Mouse (Mus musculus): ENCODE data around the gene Rab6b. TPM values are rescaled to one million over a fixed set of nuclear protein-coding genes. Genes with fewer than 3 reads are reported as not detected.
A peak's percentile ranks its signal among the peaks of the same experiment; 100 is the strongest.

Gene Rab6b
- polyA plus RNA-seq, 1 experiment from 2014 or later = 2.5 TPM

DNA sequence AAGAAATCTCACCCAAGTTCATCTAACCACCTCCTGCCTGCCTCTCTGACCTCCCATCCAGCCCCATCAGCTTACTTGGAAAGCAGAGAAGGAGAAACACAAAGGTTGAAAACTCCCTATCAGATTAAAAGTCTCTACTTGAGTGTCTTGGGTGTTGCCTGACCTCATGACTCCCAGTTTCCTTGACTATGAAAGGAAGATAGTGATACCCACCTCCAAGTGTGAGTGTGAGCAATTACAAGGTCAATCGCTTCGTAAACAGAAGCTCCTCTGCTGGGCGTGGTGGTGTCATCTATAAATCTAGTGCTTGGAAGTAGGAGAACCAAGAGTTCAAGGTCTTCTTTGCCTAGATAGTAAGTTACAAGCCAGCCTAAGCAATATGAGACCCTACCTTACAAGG, 31.4 kb upstream of the Rab6b start:
- 86% methylated on average over 3 of the region's 3 CpGs for WGBS

GRCm38 (mm10) chr9:103082246-103082975, 29.2 kb upstream of the Rab6b start:
- no peak overlapping the region for H3K4me3 ChIP-seq
- H3K4me2 ChIP-seq = no peak overlapping the region
- no peak for ATAC-seq (ENCODE audit: extremely low read depth, insufficient number of reproducible peaks, low FRiP score, low TSS enrichment)
- H3K9me3 ChIP-seq = no peaks in the 10 kb centered on the region
- H3K4me1 ChIP-seq = peaks cover 10% of the 10 kb centered on the region; the same call in 1 of the 2 replicates
- 53% methylated on average over 8 of the region's 8 CpGs for WGBS
- H3K27ac ChIP-seq (replicated peaks) = no peak overlapping the region
- peaks cover 4% of the 10 kb centered on the region; the same call in 1 of the 2 replicates for H3K27me3 ChIP-seq (replicated peaks)
- no peak overlapping the region for H3K9ac ChIP-seq
- no peaks in the 10 kb centered on the region; the same call in 1 of the 2 replicates for H3K36me3 ChIP-seq

More for the DNA sequence above, 31.4 kb upstream of the Rab6b start:
- 0 out of 2 replicates have a peak, but pooled peaks cover 2% of the 10 kb centered on the region for H3K9me3 ChIP-seq
- H3K4me3 ChIP-seq = no peak overlapping the region
- no peaks in the 10 kb centered on the region; the same call in 1 of the 2 replicates for H3K36me3 ChIP-seq
- H3K4me1 ChIP-seq = peaks cover 16% of the 10 kb centered on the region; the same call in 1 of the 2 replicates
- H3K27me3 ChIP-seq (replicated peaks) = peaks cover 2% of the 10 kb centered on the region; the same call in 1 of the 2 replicates
- H3K27ac ChIP-seq (replicated peaks) = no peak overlapping the region
- ATAC-seq (ENCODE audit: extremely low read depth, insufficient number of reproducible peaks, low FRiP score, low TSS enrichment) = no peak
- H3K9ac ChIP-seq = no peak overlapping the region
- no peak overlapping the region for H3K4me2 ChIP-seq

DNA sequence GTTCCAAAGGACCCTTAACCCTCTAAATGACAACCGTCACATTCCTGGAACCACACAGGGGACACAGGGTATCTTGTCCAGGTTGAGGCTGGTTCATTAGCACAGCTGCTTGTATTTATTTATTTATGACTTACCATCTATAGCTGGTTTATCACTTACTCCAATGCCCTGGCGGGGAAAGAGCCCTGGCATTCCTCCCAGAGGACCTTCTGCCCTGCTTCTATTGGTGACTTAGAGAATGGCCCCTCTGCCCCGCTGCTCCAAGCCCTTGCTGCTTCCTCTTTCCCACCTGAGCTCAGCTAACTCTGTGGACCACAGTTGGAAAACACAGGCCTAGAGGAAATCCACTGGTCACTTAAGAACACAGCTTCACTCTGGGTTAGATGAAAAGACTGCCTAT, 28.2 kb upstream of the Rab6b start:
- ATAC-seq (ENCODE audit: extremely low read depth, insufficient number of reproducible peaks, low FRiP score, low TSS enrichment) = no peak
- Histone ChIP-seq H3K27me3 (replicated peaks) (peaks cover 4% of the 10 kb centered on the region; the same call in 1 of the 2 replicates), H3K4me1 (0 out of 2 replicates have a peak, but pooled peaks cover 3% of the 10 kb centered on the region), H3K27ac (replicated peaks) (no peak overlapping the region), H3K9ac (no peak overlapping the region), H3K4me2 (no peak overlapping the region), H3K36me3 (no peaks in the 10 kb centered on the region; the same call in 1 of the 2 replicates), H3K4me3 (no peak overlapping the region), H3K9me3 (no peaks in the 10 kb centered on the region)
- 57% methylated on average over 3 of the region's 3 CpGs for WGBS

GRCm38 (mm10) chr9:103086736-103087135, 24.9 kb upstream of the Rab6b start:
- no peak overlapping the region for H3K4me2 ChIP-seq
- ATAC-seq (ENCODE audit: extremely low read depth, insufficient number of reproducible peaks, low FRiP score, low TSS enrichment) = no peak
- no peak overlapping the region for H3K27ac ChIP-seq (replicated peaks)
- H3K4me1 ChIP-seq = 0 out of 2 replicates have a peak, but pooled peaks cover 3% of the 10 kb centered on the region
- no peaks in the 10 kb centered on the region for H3K9me3 ChIP-seq
- H3K9ac ChIP-seq = no peak overlapping the region
- WGBS = 85% methylated on average over 6 of the region's 6 CpGs
- H3K36me3 ChIP-seq = no peaks in the 10 kb centered on the region
- no peak overlapping the region for H3K4me3 ChIP-seq
- H3K27me3 ChIP-seq (replicated peaks) = peaks cover 11% of the 10 kb centered on the region

DNA sequence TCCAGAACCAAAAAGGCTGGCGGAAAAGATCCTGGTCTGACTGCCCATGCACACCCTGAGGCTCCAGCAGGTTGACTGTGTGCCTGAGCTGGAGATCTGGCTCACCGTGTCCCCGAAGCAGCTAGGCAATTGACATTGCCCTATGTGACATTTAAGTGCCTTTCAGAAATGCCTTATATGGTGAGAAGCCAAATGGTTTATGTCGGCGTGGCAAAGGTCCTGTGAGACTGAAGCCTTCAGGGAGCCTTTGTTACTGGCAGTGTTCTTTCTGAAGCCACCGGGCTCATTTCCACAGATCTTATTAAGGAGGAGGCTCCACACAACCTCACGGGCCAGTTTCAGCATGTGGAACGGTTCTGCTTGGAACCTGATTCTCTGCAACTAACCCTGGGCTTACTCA, 24.3 kb upstream of the Rab6b start:
- no peak for ATAC-seq (ENCODE audit: extremely low read depth, insufficient number of reproducible peaks, low FRiP score, low TSS enrichment)
- Histone ChIP-seq H3K27ac (replicated peaks) (no peak overlapping the region), H3K9ac (no peak overlapping the region), H3K4me1 (0 out of 2 replicates have a peak, but pooled peaks cover 3% of the 10 kb centered on the region), H3K4me2 (no peak overlapping the region), H3K27me3 (replicated peaks) (peaks cover 11% of the 10 kb centered on the region), H3K9me3 (no peaks in the 10 kb centered on the region), H3K36me3 (no peaks in the 10 kb centered on the region), H3K4me3 (no peak overlapping the region)
- WGBS = 55% methylated on average over 8 of the region's 8 CpGs

DNA sequence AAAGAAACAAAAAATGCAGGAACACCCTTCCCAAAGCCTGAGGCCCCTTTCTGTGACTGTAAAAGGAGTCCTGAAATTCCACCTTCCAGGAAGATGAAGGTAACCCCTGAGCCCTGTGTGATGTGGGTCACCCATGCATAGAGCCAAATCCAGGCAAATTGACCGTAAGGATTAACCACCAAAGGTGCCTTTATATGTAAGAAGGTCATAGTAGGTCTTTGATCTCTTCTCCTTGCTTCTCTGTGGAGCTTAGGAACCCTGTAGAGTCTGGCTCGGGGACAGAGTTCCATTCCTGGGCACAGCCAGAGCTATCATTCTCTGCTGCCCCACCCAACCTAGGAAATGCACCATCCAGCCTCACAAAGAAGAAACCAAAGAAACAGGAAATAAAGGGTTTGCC, 22.9 kb upstream of the Rab6b start:
- Histone ChIP-seq H3K36me3 (no peaks in the 10 kb centered on the region), H3K4me2 (no peak overlapping the region), H3K27me3 (replicated peaks) (peaks cover 16% of the 10 kb centered on the region), H3K27ac (replicated peaks) (no peak overlapping the region), H3K9me3 (no peaks in the 10 kb centered on the region), H3K4me3 (no peak overlapping the region), H3K9ac (no peak overlapping the region), H3K4me1 (peaks cover 6% of the 10 kb centered on the region; the same call in 1 of the 2 replicates)
- ATAC-seq (ENCODE audit: extremely low read depth, insufficient number of reproducible peaks, low FRiP score, low TSS enrichment) = no peak
- 73% methylated on average over 2 of the region's 2 CpGs for WGBS

- Histone ChIP-seq H3K9ac (no peak overlapping the region), H3K36me3 (no peaks in the 10 kb centered on the region), H3K4me3 (no peak overlapping the region), H3K4me2 (no peak overlapping the region), H3K27me3 (replicated peaks) (peaks cover 13% of the 10 kb centered on the region), H3K9me3 (no peaks in the 10 kb centered on the region), H3K27ac (replicated peaks) (no peak overlapping the region), H3K4me1 (peaks cover 3% of the 10 kb centered on the region; the same call in 1 of the 2 replicates)
- 60% methylated on average over 9 of the region's 9 CpGs for WGBS
- no peak for ATAC-seq (ENCODE audit: extremely low read depth, insufficient number of reproducible peaks, low FRiP score, low TSS enrichment)
Observed at GRCm38 (mm10) chr9:103090116-103090875, 21.3 kb upstream of the Rab6b start.

DNA sequence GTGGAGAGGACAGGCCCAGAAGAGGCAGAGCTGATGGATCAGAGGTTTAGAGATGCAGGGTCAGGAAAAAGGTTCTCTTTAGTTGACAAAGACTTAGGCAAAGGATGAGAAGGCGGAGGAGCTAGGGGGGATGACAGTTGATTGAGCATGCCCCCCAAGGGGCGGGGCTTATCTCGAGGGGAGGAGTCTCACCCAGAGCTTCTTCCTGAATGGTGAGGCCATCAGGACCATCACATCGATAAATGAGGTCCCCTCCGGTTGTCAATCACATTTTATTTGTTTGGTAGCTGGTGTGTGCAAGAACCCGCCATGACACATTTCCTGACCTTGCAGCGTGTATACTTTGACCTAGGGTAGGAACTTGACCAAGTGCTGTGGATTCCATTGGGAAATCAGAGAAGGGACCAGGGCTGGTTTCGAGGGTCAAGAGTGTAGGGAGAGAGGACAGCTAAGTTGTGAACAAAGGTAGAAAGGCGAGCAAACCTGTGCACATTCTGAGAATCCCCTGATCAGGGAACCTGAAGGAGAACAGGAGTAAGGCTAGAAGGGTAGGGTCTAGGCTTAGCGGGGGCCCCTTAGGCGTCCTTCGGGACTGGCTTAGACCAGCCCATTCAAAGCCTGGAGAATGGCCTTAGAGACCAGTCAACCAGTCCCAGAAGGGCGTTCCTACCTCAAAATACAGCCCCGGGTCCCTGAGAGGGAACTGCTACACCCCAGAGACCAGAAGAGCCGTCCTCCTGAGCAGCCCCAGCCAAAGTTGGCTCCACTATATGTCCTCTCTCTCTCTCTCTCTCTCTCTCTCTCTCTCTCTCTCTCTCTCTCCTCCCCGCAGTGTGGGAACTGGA, 20.3 kb upstream of the Rab6b start:
- Histone ChIP-seq H3K4me2 (no peak overlapping the region), H3K9ac (no peak overlapping the region), H3K4me1 (peaks cover 3% of the 10 kb centered on the region; the same call in 1 of the 2 replicates), H3K36me3 (no peaks in the 10 kb centered on the region), H3K27me3 (replicated peaks) (peaks cover 12% of the 10 kb centered on the region), H3K4me3 (no peak overlapping the region), H3K27ac (replicated peaks) (no peak overlapping the region), H3K9me3 (no peaks in the 10 kb centered on the region)
- no peak for ATAC-seq (ENCODE audit: extremely low read depth, insufficient number of reproducible peaks, low FRiP score, low TSS enrichment)
- 73% methylated on average over 16 of the region's 16 CpGs for WGBS

GRCm38 (mm10) chr9:103092248-103092647, 19.3 kb upstream of the Rab6b start:
- under 1% methylated on average over 19 of the region's 19 CpGs for WGBS
- Histone ChIP-seq H3K36me3 (no peaks in the 10 kb centered on the region), H3K27me3 (replicated peaks) (peaks cover 12% of the 10 kb centered on the region), H3K27ac (replicated peaks) (no peak overlapping the region), H3K9ac (peak overlapping the region; percentile 70), H3K4me1 (peaks cover 3% of the 10 kb centered on the region; the same call in 1 of the 2 replicates), H3K4me3 (peak overlapping the region; percentile 51), H3K4me2 (peak overlapping the region; percentile 72), H3K9me3 (no peaks in the 10 kb centered on the region)
- ATAC-seq (ENCODE audit: extremely low read depth, insufficient number of reproducible peaks, low FRiP score, low TSS enrichment) = peak; percentile 59

GRCm38 (mm10) chr9:103093681-103094080, 17.9 kb upstream of the Rab6b start:
- H3K27ac ChIP-seq (replicated peaks) = no peak overlapping the region
- no peak for ATAC-seq (ENCODE audit: extremely low read depth, insufficient number of reproducible peaks, low FRiP score, low TSS enrichment)
- no peaks in the 10 kb centered on the region for H3K9me3 ChIP-seq
- no peak overlapping the region for H3K9ac ChIP-seq
- H3K36me3 ChIP-seq = no peaks in the 10 kb centered on the region
- peaks cover 12% of the 10 kb centered on the region for H3K27me3 ChIP-seq (replicated peaks)
- peaks cover 3% of the 10 kb centered on the region; the same call in 1 of the 2 replicates for H3K4me1 ChIP-seq
- WGBS = 73% methylated on average over 3 of the region's 3 CpGs
- H3K4me3 ChIP-seq = no peak overlapping the region
- no peak overlapping the region for H3K4me2 ChIP-seq

All from heart, embryonic 13.5 days (tissue).